Mouse (Mus musculus) lung, postnatal 0 days (tissue): ENCODE results near the gene Ephb2.

Experiments used
- CTCF ChIP-seq: IDR thresholded peaks from 2 replicates; pipeline ENCODE4 v1.5.1; 2016; ENCODE audit warnings: antibody characterized with exemption, mild to moderate bottlenecking
- EP300 ChIP-seq: IDR thresholded peaks from 2 replicates; pipeline ENCODE4 v1.6.1; 2016; ENCODE audit warnings: antibody characterized with exemption, mild to moderate bottlenecking, control low read depth

GRCm38 (mm10) chr4:136621336-136621735, 214.5 kb downstream of the Ephb2 start:
- TF ChIP-seq CTCF, result peak; percentile 95
- no peak for TF ChIP-seq EP300
